Mouse (Mus musculus) spleen, adult 12 weeks (tissue): Measurements from ENCODE around the gene Irx6.

ENCODE experiments used
- DNase-seq: peaks from one replicate; pipeline ENCODE4 v3.0.0; 2022; ENCODE audit warnings: low spot score

Gene Irx6

DNA sequence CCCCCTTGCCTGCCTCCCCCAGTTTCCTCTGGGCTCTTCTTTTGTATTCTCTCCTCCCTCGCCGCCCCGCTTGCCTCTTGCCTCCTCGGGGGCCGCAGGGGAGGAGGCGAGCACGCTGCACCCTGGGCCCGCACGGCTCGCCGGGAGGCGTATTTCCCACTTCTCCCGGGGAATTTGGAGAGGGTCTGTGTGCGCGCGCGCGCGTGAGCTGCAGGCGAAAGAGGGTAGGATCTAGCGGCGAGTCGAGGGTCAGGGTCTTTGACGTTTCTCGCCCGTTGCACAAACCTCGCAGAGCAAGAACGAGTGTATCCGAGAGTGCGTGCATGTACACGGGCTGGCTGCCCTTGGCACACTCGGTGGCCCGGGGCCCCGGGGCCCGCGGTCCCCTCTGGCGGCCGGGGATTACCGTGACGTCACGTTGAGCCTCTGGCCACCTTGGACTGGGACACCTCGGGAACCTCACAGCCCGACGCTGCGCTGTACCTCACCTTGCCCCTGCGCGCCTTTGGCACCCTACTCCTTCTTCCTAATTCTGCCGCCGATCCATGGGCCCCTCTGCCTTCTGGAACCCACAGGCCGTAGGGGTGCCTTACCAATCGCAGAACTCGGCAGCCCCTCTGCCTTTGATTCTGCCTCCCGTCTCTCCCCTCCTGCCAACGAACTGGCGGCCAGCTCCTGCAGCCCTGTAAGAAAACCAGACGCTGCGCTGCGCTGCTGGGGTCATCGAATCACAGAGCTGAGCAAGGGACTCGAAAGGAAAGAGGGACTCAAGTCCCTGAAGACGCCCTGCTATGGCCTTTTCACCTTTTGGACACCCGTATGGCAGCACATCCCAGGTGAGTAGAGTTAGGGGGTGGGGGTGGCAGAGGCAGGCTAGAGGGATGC, at the start of gene Irx6:
Gene Irx6 (plus strand): TSS at position 45 of the 885 bp plus-strand sequence.
- DNase-seq: no peak

DNA sequence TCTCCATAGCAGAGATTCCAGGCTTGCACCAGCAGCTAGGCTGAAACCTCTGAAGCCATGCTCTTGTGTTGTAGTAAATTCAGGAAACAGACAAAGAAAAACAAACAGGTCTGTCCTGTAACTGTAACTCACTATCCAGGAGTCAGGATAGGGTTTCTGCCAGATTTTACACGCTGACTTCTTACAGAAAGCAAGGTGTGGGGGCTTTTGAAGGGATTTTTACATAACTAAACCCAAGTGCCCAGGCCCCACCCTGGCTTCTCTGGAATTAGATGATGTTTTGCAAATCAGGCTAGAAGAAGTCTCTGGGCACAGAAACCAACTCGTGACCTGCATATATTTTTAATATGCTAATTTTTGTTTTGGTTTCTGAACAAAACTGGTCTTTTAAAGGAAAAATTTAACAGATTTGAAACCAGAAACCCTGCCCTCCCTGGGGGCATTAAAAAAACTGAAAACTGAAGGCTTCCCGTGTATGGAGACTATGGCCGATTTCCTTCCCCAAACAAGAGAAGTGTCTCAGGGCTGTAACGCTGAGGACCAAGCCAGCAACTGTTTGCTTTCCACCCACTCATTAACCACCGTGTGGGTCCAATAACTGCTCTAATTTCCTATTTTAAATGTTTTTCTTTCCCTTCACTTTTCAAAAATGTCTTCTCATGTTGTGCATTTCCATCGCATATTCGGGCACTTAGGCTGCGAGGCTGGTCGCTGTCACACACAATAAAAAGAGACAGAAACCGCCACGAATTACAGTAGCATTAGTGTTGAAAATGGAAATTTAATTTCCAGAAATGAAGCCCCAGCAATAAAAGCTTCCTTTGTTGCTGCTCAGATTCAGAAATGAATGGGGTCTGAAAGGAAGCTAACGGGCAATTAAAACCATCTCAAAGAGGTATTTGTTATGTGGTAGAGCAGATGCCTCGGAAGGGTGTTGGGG, 45.1 kb upstream of the Irx6 start:
- DNase-seq: no peak

DNA sequence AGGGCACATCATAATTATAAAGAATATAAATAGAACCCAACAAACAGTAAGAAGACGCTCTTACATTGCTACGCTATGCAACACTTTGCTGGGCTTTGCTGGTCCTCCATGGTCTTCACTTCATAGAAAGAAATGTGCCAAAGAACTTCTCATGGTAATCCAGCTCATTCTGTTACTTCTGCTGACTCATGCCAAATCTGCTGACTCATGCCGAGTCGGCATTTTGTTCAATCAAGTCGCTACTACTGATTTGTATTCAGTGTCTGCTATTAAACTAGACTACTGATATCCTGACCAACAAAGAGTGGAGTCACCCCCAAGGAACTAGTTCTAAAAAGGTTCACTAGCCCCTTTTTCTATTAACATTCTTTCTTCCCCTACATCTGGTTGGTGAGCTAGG, 40.9 kb upstream of the Irx6 start:
- no peak for DNase-seq

DNA sequence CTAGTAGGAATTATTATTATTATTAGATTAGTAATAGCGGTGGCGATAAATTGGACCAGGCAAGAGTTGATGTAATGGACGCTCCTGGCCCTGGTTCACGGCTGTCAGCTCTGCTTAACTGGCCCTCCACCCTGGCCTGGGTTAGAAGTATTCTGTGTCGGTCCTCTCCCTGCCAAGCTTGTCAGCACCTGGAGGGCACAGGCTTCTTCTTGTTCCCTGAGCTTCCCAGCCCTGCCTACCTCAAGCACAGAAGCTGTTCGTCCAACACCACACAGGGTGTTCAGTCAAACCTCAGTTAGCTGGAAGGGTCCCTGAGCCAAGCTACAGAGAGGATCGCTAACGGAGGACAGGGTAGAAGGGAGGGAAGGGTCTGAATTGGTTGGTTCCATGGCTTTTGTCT, 33.3 kb upstream of the Irx6 start:
- no peak for DNase-seq

DNA sequence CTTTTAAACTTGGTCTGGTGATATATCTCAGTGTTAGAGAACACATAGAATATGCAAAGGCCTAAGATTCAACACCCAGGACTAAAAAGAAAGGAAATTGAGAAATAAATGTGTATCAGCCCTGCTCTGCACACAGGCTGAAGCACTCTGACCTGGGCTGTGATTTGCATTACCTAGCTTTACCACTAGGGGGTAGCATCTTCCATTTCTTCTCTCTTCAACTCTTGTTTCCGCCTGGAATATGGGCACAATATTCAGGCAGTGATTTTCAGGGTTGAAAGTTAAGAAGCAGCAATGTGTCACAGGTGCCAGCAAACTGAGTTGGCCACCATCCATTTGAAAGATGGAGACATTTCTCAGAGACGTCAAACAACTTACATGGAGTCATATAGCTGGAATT, 27.5 kb upstream of the Irx6 start:
- DNase-seq: no peak

DNA sequence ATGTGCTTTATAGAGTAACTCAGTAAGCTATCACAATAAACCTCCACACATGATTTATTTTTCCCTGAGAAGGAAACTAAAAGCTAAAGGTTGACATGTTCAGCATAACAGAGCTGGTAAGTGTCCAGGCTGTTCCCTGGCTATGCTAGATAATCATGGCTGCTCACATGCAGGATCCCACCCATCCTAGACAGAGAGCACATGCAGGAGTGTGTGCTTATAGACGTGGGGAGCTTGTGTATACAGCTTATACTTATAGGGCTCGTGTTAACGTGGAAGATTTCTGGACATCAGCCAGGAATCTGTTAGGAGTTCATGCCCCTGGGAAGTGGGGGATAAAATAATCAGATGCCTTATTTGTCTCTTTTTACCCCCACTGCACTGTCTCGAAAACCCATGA, 9.9 kb upstream of the Irx6 start:
- DNase-seq: no peak

DNA sequence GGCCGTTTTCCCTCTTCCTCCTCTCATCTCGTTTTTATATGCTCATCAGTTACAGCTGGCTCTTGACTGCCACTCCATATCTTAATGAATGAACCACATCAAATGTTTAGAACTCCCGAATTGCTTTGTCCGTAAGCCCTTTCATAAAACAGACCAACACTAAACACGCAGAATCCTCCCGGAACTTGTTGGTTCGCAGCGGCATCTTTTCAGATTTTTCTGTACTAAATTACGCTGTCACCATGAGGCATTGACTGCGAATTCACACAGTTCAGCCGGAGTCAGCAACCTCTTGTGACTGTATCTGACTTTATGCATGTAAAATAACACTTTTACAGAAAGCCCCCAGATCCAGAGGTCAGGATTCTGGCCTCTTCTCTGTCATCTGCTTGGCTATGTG, 3.9 kb upstream of the Irx6 start:
- DNase-seq: no peak

DNA sequence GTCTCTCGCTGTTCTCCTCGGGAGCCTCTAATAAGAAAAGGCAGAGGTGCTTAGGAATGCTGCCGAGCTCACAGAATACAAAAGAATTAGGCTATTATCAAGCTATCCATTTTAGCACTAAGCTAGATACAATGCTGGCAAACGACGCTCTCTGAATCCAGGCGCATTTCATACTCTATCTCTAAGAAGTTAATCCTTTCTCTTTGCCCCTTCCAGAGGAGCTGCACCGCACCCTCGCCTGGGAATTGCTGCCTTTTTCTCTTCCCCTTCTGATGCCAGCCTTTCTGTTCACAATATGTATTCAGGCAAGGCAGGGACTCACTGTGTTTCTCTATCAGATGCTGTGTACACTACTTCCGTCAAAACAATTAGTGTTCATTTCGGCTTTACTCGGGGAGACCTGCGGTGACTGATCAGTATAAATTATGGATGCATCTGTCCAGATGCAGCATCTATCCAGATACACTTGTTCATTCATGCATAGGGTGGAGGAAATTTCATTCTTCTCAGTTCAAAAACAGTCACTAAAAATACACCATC, 3.4 kb upstream of the Irx6 start:
- DNase-seq: no peak

DNA sequence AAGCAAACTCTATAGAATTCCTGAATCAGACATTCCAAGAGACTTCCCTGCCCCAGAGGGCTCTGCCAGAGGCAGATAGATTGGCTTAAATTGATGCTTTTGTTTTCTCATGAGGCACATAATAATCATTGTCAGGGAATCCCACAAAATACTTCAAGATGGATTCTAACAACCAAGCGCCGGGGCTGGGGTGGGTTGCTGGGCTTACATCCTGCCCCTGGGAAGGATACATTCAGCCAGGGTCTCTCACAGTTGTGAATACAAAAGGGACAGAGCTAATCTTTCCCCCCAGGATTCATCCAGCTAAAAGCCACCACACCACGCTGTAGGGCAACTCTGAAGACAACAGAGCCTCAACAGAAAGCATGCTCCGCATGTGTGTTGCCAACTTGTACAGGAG, 2.2 kb upstream of the Irx6 start:
- DNase-seq: no peak

DNA sequence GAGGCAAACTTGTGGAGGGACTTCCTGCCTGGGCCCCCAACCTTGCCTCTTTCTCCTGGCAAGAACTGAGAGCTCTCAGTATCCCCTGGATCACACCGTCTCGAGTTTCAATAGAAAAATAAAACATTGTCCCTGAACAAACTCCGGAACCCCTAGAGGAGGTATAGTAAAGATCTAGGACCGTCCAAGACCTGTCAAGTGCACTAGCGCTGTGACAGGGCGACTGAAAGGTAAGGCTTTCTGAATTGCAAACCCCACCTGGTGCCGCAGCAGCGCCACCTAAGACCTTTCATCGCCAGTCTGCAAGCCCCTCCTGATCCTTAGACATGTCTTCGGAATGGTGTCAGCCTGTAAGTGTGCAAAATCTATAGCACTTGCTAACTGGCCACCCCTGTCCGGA, 987 bp upstream of the Irx6 start:
- no peak for DNase-seq

DNA sequence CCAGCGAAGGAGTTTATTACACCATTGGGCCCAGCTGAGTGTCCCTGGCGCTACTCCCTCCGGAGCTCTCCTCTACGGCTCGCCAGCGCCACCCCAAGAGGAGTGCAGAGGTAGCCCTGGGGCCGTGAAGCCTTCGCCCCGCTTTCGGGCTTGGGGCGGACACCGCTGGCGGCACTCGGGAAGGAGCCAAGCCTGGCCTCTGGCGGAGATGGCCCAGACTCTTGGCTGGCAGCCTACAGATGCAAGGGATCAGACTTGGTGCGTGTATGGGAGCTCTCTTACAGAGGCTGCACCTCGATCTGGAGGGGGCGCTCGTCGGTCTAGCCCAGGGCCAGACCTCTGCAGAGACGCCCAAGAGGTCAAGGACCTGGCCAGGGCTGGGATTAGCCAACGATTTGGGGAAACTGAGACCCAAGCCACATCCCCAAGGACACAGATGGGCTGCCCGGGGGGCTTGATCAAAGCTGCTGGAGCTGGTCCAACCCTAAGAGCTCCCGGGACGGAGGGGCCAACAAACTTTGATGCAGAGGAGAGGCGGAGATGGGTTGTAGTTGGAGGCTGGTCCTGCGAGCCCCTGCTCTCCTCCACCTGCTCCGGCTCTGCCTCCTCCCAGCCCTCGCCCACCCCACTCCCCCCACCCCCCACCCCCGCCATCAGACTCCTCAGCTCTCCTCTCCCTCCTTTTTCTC, 389 bp upstream of the Irx6 start:
- DNase-seq: no peak

DNA sequence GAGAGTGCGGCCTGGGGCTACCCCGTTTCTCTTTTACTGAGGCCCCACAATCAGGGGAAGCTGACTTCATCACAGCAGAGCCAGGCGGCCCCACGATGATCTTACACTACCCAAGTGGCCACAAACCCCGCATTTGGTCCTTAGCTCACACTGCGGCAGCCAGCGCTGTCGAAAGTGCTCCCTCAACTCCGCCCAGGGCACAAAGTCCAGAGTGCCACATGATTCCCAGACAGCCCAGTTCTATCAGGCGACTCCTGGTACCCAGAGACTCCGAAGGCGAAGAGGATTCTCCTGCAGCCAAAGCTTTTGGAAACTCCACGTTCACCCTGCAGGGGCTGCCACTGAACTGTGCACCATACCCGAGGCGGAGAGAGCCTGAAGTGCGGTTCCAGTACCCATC, 4.3 kb downstream of the Irx6 start:
- DNase-seq: no peak

DNA sequence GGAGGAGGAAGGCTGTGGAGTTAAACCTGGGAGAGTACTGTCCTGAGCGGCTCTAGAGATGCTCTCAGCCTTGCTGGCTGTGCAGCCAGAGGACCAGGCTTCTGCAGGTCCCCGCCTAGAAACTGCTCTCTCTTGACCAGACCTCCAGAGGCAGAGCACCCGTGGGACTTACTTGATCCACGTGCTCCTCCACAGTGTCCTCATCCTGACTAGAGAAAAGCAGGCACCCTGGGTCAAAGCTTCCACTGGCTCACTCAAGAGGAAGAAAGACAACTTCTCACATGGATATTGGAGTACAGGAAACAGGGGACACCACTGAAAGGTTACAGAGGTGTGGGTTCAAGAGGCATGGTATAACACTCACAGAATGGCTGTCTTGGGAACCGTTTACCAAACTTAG, 23.3 kb downstream of the Irx6 start:
- DNase-seq: no peak

DNA sequence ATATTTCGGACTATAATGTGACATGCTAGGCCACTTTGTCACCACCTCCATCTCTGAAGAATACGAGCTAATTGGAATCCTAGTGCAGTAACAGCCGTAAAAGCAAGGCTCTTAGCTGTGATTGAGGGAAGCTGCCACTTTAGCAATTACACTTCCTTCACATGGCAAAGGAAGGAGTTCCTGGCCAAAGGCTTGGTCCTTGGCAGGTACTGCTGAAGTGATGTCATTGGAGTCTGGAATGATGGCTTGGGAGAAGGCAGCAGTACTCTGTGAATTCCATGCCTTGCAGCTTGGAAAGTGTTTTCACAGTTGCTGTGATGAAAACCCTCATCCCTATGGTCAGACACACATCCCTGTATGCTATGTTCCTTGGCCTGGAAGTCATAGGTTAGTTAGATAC, 24.3 kb downstream of the Irx6 start:
- DNase-seq: no peak

DNA sequence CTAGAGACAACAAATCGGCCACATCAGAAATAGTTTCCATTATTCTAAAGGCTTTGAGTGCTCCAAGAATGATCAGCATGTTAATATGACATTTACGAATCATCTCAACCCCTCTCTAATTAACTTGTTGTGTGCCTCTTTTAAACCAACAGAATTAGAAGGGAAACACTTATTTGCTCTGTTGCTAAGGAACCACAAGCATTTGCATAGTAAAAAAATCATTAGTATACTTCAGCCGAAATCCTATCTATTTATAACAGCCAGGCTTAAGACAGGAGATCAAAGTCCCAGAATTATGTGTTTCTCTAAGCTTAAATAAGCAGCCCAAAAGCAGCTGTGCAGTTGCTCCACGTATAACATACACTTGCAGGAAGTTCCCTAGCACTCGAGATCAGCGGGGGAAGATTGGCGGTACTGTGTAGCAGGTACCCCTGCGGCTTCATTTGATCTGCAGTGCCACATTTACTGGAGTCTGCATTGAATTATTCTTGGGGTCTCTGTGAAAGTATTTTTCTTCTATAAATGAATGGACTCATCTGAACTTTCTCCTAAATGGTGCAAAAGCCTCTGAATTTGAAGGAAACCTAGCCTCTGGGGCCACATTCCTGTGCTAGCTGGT, 25.9 kb downstream of the Irx6 start:
- DNase-seq: no peak

DNA sequence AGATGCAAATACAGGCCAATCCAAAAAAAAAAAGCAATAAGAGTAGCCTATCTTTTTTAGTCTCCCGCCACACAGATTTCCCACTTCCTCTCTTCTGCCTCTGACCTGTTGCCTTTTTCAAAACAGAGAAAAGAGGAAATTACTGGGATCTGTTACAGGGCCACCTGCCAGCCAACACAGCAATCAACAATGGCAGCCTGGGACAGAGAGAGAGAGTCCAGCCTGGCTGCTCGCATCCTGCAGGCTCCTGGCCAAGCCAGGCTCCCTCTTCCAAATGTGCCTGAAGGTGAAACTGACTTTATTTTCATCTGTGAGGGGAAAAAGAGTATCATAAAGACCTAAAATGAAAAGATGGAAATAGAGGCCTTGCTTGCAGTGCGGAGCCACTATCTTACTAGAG, 29.3 kb downstream of the Irx6 start:
- DNase-seq: no peak

DNA sequence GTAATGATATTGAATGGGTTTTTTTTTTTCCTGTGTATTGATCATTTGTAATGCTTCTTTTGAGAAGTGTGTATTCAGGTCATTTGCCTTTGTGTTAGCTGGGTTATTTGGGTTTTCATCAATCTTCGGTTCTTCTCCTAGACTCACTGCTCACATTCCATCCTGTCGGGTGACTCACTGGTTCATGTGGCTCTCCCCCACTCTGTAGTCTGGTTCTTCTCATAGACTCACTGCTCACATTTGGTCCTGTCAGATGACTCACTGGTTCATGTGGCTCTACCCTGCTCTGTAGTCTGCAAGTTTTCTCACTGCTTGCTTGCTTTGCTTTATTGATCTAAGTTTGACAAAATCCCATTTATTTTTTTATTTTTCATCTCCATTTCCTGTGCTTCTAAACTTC, 32.2 kb downstream of the Irx6 start:
- no peak for DNase-seq

DNA sequence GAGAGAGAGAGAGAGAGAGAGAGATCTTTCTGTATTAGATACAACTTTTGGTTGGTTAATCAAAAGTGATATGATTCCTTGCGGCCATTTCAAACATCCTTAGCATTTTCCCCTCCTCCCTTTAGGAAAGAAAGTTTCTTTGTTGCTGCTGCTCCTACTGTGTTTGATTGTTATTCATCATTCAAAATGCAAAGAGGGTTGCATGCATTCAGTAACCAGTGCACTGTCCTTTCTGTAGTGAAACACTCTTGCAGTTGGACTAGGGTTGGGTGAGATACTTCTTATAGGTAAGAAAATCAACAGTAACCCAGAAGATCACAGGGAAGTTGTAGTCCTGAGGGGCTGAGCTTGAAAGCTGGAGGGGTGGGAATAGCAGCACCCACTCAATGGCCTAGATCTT, 39.2 kb downstream of the Irx6 start:
- no peak for DNase-seq

DNA sequence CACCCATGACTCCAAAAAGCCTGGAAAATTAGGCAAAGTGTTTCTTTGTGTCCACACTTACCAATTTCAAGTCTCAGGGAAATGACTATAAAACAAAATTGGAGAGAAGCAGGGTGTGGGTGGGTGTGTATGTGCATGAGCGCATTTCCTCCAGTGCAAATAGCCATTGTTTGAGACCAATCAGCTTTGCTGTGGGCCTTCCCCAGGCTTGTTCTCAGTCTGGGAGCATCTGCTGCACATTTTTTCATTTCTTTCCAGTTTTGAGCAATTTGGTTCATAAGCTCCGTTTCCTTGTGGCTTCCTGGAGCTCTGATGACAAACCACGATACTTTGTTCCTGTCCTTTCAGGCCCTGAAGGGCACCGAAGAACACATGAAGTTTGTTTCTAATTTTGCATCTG, 43.3 kb downstream of the Irx6 start:
- DNase-seq: no peak

DNA sequence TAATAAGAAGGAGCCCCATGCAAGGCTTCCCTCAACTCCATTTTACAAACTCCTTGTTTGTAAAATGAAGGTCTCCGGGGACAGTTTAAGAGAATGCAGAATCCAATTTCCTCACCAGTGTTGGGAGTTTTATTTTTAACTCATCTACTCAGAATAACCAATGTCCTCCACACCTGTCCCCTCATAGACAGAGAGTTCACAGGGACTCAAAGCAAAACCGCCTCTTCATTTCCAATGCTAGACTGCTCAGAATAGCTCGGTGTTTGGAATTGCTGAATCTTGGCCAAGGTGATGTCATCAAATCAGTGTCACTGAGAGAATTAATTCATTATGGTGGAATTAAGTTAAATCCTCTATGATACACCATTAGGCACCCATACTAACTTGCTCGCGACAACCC, 44.0 kb downstream of the Irx6 start:
- no peak for DNase-seq

DNA sequence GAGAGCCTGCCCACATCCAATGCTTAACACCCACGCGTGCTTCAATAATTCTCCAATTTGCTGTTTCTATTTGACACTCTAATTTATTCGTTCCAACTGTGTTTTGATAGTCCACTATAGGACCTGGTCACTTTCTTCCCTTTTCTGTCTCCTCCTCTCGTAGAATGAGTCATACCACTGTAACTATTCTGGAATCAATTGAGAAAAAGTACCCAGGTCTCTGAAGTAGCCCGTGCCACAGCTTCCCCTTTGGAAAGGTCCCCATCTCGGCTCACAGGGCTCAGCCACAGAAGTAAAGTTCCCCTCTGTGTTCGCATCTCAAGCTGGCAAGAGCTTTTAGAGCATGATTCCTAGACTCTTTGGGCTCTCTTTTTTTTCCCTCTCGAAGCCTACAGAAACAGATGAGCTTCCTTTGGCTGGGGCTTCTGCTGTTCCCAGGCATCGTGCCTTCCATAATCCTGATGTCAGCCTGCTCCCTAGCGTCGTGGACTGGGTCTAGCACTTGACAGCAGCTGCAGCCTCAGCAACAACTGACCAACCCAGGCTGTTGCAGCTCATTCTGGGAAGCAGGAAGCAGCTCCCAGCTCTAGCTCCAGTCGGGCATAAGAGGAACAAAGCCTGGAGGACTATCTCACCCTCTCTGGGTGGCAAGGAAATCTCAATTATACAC, 47.3 kb downstream of the Irx6 start:
- no peak for DNase-seq
